Mouse (Mus musculus): ENCODE measurements around the gene Chchd1.

DNA sequence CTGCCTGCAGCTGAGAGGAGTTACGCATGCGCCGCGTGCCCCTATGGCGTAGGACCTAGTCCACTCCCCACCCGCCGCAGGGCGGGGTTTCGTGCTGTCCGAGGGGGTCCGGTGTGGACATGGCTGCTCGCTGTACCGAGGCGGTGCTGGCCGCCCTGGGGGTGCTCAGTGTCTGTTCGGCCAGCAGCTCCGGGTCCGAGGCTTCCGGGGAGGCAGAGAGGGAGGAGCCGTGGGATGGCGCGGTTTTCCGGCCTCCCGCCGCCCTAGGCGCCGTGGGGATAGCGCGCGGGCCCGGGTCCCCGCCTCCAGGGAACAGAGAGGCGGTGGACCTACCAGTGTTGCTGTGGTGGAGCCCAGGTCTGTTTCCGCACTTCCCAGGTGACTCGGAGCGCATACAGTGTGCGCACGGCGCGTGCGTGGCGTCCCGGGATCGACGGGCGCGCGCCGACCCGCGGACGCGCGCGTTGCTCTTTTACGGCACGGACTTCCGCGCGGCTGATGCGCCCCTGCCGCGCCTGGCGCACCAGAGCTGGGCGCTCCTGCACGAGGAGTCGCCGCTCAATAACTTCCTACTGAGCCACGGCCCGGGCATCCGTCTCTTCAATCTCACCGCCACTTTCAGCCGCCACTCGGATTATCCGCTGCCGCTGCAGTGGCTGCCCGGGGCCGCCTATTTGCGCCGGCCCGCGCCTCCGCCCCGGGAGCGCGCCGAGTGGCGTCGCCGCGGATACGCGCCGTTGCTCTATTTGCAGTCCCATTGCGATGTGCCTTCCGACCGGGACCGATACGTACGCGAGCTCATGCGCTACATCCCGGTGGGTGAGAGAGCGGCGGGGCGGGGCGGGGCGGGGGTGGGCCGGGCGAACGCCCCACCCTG, 7.7 kb upstream of the Chchd1 start, which contains the start of gene Fut11:
- TF ChIP-seq POLR2A (IDR thresholded peaks at IDR 0.05; ENCODE audit: insufficient read depth, low read depth, low read length) (peak; percentile 56), CTCF (IDR thresholded peaks at IDR 0.05; ENCODE audit: insufficient read depth, low read depth, low read length) (no peak)
